Mouse (Mus musculus) small intestine, adult 10 weeks (tissue): ENCODE data around the gene Rhox3c. TPM values are rescaled to one million over a fixed set of nuclear protein-coding genes. Genes with fewer than 3 reads are reported as not detected.

ENCODE experiments used
- polyA plus RNA-seq: library from polyadenylated mRNA; stranded (reverse); fragments of 350-450 nt; fragmentation: Illumina TruSeq; extraction: RNeasy Lipid Tissue Mini Kit (QIAGEN cat#74804); gene quantifications from one replicate; pipeline ENCODE4 v1.2.3, GENCODE M21; 2014; ENCODE audit warnings: low replicate concordance

Gene Rhox3c
- polyA plus RNA-seq, result not detected

GRCm38 (mm10) chrX:37458285-37458684 lies at the start of gene Rhox3c:
Gene Rhox3c (plus strand): TSS chrX:37458585.

GRCm38 (mm10) chrX:37411767-37412166 lies 46.6 kb upstream of the Rhox3c start, which contains the start of gene Rhox2b:
Gene Rhox2b (plus strand): TSS chrX:37412067.

GRCm38 (mm10) chrX:37432194-37432593 lies 26.2 kb upstream of the Rhox3c start, which contains the start of gene Rhox4b:
Gene Rhox4b (plus strand): TSS chrX:37432494.

GRCm38 (mm10) chrX:37453380-37453779 lies 5.0 kb upstream of the Rhox3c start, which contains the start of gene Rhox2c:
Gene Rhox2c (plus strand): TSS chrX:37453680.

GRCm38 (mm10) chrX:37480037-37480436 lies 21.7 kb downstream of the Rhox3c start, which contains the start of gene Rhox4c:
Gene Rhox4c (plus strand): TSS chrX:37480337.

GRCm38 (mm10) chrX:37514059-37514458 lies 55.7 kb downstream of the Rhox3c start, which contains the start of gene Rhox4d:
Gene Rhox4d (plus strand): TSS chrX:37514359.

Other genes starting within 250 kb of the Rhox3c start
- not detected for gene Gm9, start 247.5 kb upstream of the Rhox3c start, polyA plus RNA-seq
- gene Rhox1, start 236.3 kb upstream of the Rhox3c start, polyA plus RNA-seq, result not detected
- gene Rhox2a, start 213.6 kb upstream of the Rhox3c start, polyA plus RNA-seq, result not detected
- not detected for gene Rhox3a, start 208.7 kb upstream of the Rhox3c start, polyA plus RNA-seq
- gene Rhox4a, start 193.2 kb upstream of the Rhox3c start, polyA plus RNA-seq, result not detected
- not detected for gene Rhox3a2, start 78.6 kb upstream of the Rhox3c start, polyA plus RNA-seq
- gene Rhox4a2, start 67.7 kb upstream of the Rhox3c start, polyA plus RNA-seq, result not detected
- gene Rhox2b, start 46.5 kb upstream of the Rhox3c start, polyA plus RNA-seq, result not detected
- gene Rhox4b, start 26.1 kb upstream of the Rhox3c start, polyA plus RNA-seq, result not detected
- not detected for gene Rhox2c, start 4.9 kb upstream of the Rhox3c start, polyA plus RNA-seq
- gene Rhox4c, start 21.8 kb downstream of the Rhox3c start, polyA plus RNA-seq, result not detected
- gene Rhox2d, start 34.8 kb downstream of the Rhox3c start, polyA plus RNA-seq, result not detected
- gene Rhox4d, start 55.8 kb downstream of the Rhox3c start, polyA plus RNA-seq, result not detected
- gene Rhox2e, start 71.9 kb downstream of the Rhox3c start, polyA plus RNA-seq, result not detected
- gene Rhox3e, start 83.4 kb downstream of the Rhox3c start, polyA plus RNA-seq, result not detected
- not detected for gene Rhox4e, start 98.8 kb downstream of the Rhox3c start, polyA plus RNA-seq
- gene Rhox2f, start 112.8 kb downstream of the Rhox3c start, polyA plus RNA-seq, result not detected
- gene Rhox3f, start 122.4 kb downstream of the Rhox3c start, polyA plus RNA-seq, result not detected
- not detected for gene Rhox4f, start 149.1 kb downstream of the Rhox3c start, polyA plus RNA-seq
- not detected for gene Rhox3g, start 170.0 kb downstream of the Rhox3c start, polyA plus RNA-seq
- gene Rhox2g, start 184.9 kb downstream of the Rhox3c start, polyA plus RNA-seq, result not detected
- gene Rhox4g, start 192.7 kb downstream of the Rhox3c start, polyA plus RNA-seq, result not detected
- gene Rhox3h, start 210.2 kb downstream of the Rhox3c start, polyA plus RNA-seq, result not detected
- gene Rhox2h, start 214.7 kb downstream of the Rhox3c start, polyA plus RNA-seq, result not detected